Mouse (Mus musculus) kidney, postnatal 4 days (tissue): ENCODE results near the gene Casz1.

Experiments
- DNase-seq, 2 experiments: peaks; one replicate each; pipeline ENCODE4 v3.0.0; 2021; ENCODE audit warnings: mixed read lengths in 2 of 2

Casz1 gene

DNA sequence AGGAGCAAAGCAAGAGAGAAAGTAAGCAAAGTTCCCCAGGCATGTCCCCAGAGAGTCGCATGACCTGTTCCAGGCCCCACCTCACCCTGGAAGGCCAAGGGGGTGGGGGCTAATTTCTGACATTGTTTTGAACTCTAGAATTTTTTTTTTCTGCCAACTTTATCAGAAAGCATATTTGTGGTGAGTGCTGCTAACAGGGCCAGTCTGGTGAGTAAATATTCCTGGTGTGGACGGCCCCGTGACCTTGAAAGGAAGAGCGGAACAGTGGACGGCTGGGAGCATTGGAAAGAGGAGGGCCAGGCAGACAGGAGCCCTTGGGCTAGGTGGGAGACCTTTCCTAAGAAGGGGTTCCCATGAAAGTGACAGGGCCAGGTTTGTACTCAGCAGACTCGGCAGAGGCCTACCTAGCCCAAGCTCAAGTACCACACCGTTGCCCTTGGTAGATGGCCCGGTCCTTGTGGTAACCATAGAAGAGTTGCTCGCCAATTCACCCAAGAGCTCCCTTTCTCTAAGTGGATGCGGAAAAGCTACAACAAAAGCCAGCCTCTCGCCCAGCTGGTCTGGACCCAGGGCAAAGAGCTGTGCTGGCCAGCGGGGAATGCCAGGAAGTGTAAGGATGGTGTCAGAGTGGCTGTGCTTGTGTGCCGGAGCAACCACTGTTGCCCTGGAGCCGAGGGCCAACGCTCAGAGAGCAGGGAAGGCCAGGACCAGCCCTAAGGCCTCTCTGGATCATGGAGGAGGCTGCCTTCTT lies 104.7 kb downstream of the Casz1 start:
- peak in 1 of 2 experiments; percentile 64 for DNase-seq

DNA sequence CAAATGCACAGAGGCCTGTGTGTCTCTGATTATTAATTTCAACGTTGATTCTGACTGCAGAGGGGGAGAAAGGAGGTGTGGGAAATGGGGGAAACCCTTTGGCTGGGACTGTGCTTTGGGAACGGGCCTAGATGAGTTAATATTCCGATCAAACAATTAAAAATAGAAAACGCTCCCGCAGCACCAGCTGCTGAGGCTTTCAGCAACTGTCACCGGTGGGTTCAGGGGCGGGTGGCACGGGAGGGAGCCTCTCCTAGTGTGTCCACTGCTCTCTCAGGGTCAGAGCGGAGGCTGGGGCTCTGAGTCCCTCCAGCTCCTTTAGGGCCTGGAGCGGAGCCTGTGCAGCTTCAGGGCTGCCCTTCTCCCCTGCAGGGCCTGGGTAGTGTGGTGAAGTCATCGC lies 105.3 kb downstream of the Casz1 start:
- DNase-seq, result no peak

DNA sequence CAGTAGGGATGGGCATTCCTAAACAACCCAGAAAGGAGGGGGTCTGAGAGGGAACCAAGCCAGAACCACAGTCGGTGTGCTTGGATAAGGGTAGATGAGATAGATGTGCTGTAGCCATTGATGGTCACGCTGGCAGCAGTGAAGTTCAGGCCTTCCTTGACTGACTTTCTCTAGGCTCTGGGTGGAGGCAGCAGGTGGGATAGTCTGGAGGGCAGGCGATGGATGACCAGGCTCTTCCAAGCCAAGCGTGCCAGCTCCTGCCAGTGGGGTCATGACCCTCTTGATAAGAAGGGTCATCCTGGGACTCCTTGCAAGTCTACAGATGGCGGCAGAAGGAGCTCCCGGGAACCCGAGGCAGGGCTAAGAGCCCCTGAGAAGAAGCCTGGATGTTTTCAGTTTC lies 107.9 kb downstream of the Casz1 start:
- no peak for DNase-seq

DNA sequence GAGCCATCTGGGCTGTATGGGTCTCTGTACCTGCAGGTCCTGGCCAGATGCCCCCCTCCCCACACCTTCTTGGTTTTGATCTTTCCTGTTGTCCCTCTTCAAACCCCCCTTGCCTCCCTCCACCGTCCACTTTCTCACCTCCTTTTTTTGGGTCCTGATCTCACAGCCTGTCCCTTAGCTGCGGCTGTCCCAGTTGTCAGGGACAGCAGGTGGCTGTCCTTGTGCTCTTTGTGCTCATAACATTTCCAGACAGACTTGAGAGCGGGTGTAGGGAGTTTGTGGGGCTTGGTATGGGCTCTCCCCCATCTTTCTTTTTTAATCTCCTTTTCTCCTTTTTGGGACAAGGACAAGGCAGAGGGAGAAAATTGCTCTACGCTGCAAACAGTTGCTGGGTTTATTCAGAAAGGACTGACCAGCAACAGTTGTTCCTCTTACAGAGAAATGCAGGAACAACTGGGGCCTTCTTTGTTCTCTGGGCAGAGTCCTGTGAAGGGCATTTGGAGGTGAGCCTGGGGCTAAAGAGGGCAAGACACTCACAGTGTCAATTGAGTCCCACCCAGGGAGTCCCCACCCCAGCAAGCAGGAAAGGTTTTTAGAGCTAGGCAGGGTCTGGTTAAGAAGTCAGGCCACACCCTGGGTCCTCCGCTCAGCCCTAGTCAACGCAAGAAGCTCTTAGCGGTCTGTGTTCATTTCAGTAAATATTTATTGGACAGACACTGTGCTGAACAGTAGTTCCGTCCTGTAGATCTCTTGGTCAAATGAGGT lies 108.8 kb downstream of the Casz1 start:
- DNase-seq, result no peak

DNA sequence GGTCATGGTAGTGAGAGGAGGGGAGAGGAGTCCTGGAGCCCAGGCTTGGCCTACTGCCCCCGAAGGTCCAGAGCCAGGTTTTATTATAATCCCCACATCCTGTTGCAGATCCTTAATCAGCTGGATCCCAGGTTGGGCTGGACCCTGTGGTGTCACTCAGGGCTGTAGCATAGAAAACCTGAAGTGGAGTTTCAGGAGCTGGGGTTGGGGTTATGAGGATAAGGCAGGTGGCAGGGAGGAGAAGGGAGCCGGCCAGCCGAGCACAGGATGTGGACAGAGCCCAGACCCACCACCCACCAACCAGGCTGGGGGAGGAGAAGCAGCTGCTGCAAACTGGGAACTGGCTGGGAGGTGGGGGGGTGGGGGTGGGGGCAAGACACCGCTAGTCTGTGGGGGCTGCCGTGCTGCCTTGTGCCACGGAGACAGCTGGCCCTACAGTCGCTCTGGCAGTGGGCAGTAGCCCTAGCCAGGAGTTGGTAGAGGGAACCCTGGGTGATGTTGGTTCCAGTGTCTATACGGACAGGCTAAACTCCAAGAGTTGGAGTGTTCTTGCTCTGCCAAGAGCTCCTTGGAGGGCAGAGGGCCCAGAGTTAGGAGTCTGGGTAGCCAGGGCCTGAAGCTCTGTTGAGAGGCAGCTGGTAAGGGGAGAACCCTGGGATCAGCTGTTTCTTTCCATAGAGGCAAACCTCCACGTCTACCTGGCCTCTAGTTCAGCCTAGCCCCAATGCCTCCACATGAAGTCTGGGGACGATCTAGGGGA lies 110.8 kb downstream of the Casz1 start:
- peak; percentile 87 to 92 for DNase-seq

DNA sequence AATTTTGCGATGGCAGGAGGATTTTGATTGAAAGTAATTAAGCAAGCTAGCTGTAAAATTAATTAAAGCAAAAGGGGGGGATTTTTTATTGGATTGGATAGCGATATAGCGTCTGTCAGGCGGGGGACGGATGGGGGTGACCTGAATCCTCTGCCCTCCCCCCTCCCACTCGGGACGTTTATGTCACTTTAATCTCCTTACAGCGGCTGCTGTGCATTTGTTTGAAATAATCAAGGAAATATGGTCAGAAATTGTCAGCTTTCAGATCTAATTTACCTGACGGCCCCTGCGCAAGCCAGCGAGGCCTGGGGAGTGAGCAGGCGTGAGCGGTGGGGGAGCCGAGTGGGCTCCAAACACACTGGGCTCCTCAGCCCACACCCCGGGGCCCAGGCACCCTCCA lies 111.6 kb downstream of the Casz1 start:
- no peak for DNase-seq

DNA sequence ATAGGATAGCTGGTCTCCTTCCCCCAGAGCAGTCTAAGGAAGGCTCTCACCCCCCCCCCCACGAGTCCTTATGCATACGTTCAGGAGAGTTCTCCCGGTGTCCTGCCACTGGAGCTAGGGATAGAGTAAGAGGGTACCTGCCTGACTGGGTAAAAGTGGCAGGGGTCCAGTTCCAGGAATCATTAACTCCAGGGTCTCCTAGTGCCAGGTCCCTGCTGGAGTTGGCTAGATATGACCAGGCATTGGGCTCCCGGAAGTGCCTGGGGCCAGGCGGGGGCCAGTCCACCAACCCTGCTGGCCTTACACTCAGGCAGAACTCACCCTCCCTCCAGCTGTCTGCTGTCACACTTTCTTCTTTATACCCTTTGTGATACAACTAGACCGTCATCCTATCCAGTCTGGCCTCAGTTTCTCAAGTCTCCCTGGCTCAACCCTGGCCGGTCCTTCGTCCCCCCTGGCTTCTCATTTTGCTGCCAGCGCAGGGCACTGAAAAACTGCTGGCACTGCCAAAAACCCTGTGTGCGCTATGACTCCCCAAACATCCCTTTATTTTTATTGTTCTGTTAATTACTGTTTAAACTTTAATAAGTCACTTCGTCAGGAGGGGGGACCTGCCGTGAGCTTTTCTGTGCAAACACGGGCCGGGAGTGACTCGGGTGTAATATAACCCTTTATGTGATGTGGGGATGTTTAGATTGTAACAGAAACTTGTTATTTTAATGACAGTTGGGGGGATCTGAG lies 114.6 kb downstream of the Casz1 start:
- peak; percentile 62 to 72 for DNase-seq

DNA sequence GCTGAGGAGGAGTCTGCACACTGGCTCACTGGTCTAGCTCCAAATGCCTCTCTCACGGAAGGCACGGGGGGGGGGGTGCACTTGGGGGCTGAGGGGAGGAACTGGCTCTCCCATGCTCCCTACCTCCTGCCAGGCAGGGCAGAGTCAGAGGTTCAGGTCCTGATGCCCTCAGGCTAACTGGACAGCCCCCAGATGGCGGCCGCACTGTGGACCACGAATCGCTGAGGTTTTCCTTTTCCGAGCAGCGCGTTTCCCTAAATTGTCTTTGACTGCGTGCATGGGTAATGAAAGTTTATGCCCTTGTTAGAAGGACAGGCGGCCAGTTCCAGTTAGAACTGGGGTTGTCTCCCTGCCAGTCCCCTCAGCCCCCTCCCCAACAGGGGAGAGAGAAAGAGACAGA lies 116.4 kb downstream of the Casz1 start:
- DNase-seq, result peak in 1 of 2 experiments; percentile 39

DNA sequence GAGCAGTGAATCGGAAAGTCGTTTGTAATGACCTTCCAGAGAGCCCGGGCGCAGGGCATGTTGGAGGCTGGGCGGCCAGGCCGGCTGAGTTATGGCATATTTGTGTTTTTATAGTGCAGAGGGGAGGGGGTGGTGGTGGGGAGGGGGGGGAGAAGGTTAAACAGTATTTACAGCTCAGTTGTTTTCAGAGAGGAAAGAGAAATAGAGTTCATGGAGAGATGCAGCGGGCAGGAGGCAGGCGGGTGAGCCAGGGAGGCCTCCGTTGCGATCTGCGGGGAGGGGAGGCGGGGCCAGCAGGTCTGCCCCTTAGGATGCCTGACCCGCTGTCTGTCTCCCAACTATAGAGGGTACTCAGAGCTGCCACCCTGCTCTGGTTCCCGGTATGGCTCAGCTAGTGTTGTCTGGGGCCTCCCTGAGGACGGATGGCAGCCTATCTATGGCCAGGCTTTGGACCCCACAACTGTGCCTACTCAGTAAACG lies 118.0 kb downstream of the Casz1 start:
- peak; percentile 63 to 72 for DNase-seq

DNA sequence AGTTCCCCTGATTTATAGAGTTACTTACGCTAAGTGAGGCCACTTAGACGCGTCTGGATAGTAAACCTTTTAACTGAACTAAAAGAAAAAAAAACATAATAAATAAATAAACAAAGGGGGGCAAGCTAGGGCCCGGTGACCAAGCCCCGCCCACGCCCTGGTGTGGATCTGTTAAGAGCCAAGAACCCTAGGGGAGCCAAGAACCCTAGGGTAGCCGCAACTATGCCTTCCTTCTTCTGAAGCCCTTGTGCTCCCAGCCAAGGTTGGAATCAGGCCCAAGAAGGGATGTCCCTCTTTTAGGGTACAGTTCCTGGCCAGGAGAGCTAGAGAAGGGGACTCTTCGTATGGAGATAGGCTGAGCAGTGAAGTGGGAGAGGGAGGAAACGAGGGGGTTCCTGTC lies 119.2 kb downstream of the Casz1 start:
- no peak for DNase-seq

DNA sequence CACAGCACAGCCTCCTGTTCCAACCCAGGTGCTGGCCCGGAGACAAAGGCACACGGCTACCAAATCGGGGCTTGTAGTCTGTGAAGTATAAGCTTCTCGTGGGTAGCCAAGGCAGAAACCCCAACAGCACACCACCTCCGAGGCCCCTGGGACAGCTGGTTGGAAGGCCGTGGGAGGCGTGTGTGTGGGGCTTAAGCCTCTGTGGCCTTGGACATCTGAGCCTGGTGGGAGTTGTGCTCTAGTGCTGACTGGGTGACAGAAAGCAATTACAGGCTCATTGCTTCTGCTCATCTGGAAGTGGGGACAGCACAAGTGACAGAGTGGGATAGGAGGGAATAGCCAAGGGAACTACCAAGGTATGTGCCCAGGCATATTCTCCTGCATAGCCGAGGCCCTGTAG lies 119.7 kb downstream of the Casz1 start:
- peak in 1 of 2 experiments; percentile 70 for DNase-seq

DNA sequence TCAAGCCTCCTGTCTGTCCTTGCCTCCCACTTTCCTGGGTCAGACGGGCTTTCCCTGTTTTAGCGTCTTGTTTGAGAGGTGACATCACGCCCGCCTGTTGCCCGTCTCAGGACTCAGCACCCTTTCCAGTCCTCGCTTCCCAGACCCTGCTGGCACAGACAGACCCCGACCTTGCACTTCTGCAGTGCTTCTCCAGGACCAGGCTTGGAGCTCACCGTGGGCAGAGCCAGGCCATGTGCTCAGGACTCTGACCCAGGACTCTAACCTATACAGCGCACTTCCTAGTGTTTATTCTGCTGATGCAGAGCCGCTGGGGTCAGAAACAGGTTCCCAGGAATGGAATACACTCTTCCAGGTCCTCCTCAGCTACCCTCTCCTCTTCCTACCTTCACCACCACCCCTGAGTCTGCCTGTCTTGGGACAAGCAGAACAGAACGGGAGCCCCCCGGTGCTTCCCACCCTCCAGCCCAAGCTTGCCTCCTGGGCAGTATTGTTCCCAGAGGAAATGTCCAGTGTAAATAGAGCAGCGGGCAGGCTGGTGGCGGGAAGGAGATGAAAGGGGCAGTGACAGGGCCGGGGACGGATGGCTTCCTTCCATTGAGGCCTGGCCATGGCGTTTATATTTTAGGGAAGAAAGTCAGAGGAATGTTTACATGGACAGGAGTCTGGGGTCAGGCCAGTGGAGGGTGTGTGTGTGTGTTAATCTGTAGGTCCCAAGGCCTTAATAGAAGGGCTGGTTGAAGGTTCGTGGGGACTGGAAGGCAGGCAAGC lies 121.5 kb downstream of the Casz1 start:
- peak; percentile 47 to 70 for DNase-seq

DNA sequence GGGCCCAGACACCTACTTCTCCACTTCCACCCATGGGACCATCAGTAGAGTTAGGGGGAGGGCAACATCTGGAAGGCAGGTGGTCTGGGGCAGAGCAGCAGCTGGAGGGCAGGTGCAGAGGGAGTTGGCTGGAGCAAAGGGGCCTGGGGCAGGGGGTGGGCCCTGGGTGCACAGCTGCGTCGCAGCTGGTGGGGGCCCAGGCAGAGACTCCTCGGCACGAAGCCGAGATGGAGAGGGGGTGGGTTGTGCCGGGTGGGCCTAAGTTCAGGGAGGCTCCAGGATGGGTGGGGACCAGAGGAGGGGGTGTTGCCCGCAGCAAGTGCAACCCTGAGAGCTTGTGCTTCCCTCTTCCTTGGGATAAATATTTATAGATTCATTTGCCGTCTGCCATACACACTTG lies 122.2 kb downstream of the Casz1 start:
- no peak for DNase-seq

DNA sequence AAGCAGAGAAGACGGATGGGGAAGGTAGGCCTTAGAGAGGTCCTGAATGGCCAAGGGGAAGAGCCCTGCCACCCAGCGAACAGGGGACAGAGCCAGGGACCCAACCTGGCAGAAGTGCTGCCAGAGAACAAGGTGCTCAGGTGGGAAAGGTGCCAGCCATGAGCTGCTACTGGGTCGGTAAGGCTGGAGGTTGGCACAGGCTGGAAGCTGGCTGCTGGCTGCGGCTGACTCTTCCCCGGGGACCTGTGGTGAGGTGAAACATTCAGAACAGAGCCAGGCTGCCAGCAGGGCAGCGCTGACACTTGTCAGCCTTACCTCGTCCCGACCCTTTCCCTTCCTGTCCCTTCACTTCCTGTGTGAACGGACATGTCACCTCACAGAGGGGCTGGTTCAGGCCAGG lies 124.1 kb downstream of the Casz1 start:
- no peak for DNase-seq

DNA sequence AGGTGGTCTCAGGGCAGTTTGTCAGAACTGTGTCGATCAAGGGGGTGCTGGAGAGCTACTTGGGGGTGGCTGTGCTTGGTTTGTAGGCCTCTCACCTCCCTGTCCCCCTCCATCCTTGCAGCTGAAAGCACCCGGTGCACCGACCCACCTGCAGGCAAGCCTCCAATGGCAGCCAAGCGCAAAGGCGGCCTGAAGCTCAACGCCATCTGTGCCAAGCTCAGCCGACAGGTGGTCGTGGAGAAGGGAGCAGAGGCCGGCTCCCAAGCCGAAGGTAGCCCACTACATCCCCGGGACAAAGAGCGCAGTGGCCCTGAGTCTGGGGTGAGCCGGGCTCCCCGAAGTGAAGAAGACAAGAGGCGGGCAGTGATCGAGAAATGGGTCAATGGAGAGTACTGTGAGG lies 124.6 kb downstream of the Casz1 start:
- no peak for DNase-seq

DNA sequence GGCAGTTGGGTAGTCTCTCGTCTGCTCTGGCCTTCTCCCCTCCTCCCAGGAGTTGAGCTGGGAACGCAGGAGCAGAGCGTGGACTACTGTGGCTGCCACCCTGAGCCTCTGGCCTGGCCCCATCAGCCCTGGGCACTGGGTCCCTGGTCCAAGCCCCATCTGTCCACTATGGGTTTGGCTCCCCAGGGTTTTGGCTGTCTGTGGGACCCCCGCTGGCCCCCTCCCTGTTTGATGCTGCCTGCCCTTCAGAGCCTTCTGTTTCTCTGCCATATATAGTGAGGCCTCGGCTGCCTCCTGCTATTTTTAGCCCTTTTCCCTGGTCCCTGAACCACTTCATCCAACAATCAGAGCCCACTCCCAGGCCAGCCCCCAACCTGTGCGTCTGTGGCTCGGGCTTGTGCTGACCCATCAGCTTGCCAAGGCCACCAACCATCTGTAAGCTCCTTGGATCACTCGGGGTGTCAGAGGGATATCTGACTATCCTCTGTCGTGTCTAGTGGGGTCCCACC lies 126.5 kb downstream of the Casz1 start:
- DNase-seq, result no peak

DNA sequence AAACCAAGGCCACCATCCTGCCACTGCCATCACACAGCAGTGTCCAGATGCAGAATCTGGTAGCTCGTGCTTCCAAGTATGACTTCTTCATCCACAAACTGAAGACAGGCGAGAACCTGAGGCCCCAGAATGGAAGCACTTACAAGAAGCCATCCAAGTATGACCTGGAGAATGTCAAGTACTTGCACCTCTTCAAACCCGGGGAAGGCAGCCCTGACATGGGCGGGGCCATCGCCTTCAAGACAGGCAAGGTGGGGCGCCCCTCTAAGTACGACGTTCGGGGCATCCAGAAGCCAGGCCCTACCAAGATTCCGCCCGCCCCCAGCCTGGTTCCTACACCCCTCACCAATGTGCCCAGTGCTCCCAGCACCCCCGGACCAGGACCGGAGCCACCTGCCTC lies 128.9 kb downstream of the Casz1 start:
- no peak for DNase-seq

DNA sequence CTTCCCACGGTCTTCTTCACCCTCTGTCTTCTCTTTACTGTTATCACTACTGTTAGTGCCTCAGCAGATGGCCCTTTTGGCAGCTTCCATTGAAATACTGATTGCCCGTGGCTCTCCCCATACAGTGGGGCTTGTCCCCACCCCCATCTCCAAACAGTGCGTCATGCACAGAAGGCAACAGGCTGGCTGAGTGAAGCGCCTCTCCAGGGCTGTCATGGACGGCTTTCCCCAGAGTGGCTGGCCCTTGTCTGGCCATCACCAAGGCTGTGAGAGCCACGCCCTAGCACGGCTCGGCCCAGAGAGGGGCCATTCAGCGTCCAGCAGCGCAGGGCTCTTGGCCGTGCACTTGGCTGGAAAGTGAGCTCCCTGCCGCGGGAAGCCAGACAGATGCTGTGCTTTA lies 131.0 kb downstream of the Casz1 start:
- DNase-seq, result peak; percentile 63 to 66

DNA sequence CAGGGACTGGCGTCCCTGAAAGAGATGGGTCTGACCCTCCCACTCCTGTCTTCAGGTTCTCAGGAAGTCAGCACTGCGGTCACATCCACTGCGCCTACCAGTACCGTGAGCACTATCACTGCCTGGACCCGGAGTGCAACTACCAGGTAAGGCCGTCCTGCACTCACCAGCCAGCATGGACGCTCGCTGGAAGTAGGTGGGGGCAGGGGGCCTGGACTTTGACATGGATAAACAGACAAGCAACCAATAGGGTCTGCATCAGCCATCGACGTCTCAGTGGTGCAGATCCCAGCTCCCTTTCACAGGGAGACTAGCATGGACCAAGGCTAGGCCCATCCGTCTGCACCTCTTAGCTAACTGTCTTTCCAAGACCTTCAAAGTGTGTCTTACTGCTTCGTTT lies 131.9 kb downstream of the Casz1 start:
- no peak for DNase-seq

DNA sequence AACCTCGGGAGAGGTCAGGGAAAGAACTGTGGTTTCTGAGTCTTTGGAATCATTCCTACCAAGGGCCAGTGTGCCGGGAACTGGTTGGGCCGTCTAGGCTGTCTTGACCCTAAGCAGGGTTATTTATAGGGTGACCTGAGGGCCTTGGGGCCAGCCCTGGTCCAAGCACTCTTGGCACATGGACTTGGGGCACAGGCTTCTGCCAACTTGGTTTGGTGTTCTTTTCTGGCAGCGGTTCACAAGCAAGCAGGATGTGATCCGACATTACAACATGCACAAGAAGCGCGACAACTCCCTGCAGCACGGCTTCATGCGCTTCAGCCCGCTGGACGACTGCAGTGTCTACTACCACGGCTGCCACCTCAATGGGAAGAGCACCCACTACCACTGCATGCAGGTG lies 132.5 kb downstream of the Casz1 start:
- DNase-seq, result no peak

DNA sequence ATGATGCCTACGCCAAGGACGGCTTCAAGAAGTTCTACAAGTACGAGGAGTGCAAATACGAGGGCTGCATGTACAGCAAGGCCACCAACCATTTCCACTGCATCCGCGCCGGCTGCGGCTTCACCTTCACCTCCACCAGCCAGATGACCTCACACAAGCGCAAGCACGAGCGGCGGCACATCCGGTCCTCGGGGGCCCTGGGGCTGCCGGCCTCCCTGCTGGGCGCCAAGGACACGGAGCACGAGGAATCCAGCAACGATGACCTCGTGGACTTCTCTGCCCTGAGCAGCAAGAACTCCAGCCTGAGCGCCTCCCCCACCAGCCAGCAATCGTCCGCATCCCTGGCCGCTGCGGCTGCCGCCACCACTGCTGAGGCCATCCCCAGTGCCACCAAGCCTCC lies 134.3 kb downstream of the Casz1 start:
- DNase-seq, result no peak
